9 mouse cellular contexts compared by ENCODE assay signal in genomic region chr9:37407850-37408502, GRCm38 (mm10). TPM values are rescaled to one million over a fixed set of nuclear protein-coding genes. Genes with fewer than 3 reads are reported as not detected.
DNase-seq lines count a peak whose midpoint lies in the region; ATAC-seq and TF ChIP-seq lines count a peak whose summit lies in the region.
"Had no signal": no experiment of that assay in that cellular context is flagged by ENCODE, and none has a peak within 500 bp of the region (broad histone marks: within the 10 kb centered on the region; RNA-seq: fewer than 3 reads in every experiment).

No protein-coding gene starts in this region.

- H3K9ac ChIP-seq in midbrain, postnatal 0 days (replicated peaks; ENCODE audit: low read length, poor library complexity, severe bottlenecking), result no peak overlapping the region
- H3K9ac ChIP-seq: liver, embryonic 15.5 days had no signal

- no peaks in the 10 kb centered on the region for H3K36me3 ChIP-seq in midbrain, postnatal 0 days (ENCODE audit: insufficient read depth, low read length)
- H3K36me3 ChIP-seq: liver, embryonic 15.5 days had no signal

- H3K27ac ChIP-seq in layer of hippocampus, adult 2 months, result no peak overlapping the region
- no peak overlapping the region for H3K27ac ChIP-seq in midbrain, postnatal 0 days (ENCODE audit: low read depth, low read length)
- H3K27ac ChIP-seq: liver, embryonic 15.5 days had no signal

- H3K4me2 ChIP-seq in midbrain, postnatal 0 days (ENCODE audit: low read depth, low read length, poor library complexity, severe bottlenecking), result peak overlapping the region; percentile 39
- H3K4me2 ChIP-seq: liver, embryonic 15.5 days had no signal

- ATAC-seq in midbrain, postnatal 0 days (ENCODE audit: low FRiP score), result peak; percentile 47; the same call in 1 of the 2 replicates

- no peaks in the 10 kb centered on the region for H3K9me3 ChIP-seq in midbrain, postnatal 0 days (ENCODE audit: low read length)
- H3K9me3 ChIP-seq: liver, embryonic 15.5 days had no signal

- H3K27me3 ChIP-seq in midbrain, postnatal 0 days (ENCODE audit: insufficient read depth, low read length), result no peaks in the 10 kb centered on the region

- WGBS in midbrain, postnatal 0 days, result 10% methylated on average over 19 of the region's 19 CpGs

- intact Hi-C loops in heart, postnatal 10 days (cut with DNase I), result loop anchor here (5.0 kb wide), 1 partner anchor 139 kb away; no protein-coding TSS in a partner anchor

- peak; percentile 67 for TF ChIP-seq CTCF in layer of hippocampus, adult 2 months (conservative IDR thresholded peaks at IDR 0.05)
- TF ChIP-seq CTCF in midbrain, postnatal 0 days (IDR thresholded peaks at IDR 0.05), result peak; percentile 70

- DNase-seq in layer of hippocampus, adult 2 months (ENCODE audit: low spot score in 2 of 2), result no peak
- no peak for DNase-seq in layer of hippocampus, adult 11-12 months (ENCODE audit: low spot score)
- peak; percentile 53 for DNase-seq in embryo, embryonic 10.5 days (ENCODE audit: low spot score)
- DNase-seq in heart, postnatal 10 days, result peak; percentile 58 to 59
- DNase-seq in midbrain, postnatal 0 days (ENCODE audit: low spot score), result peak; percentile 56
- DNase-seq in left cerebral cortex, adult 18-20 months (ENCODE audit: low spot score in 2 of 2), result no peak
- no peak for DNase-seq in cerebellum, adult 11-12 months
- DNase-seq in gastrocnemius, postnatal 4 days (ENCODE audit: low spot score in 2 of 2), result no peak

- H3K4me3 ChIP-seq in layer of hippocampus, adult 2 months, result peak overlapping the region; percentile 1; the same call in 1 of the 2 replicates
- no peak overlapping the region for H3K4me3 ChIP-seq in midbrain, postnatal 0 days (ENCODE audit: low read depth, low read length)
- H3K4me3 ChIP-seq: liver, embryonic 15.5 days had no signal

- no peaks in the 10 kb centered on the region for H3K4me1 ChIP-seq in midbrain, postnatal 0 days (ENCODE audit: insufficient read depth, low read length)
- H3K4me1 ChIP-seq: liver, embryonic 15.5 days had no signal

RNA-seq across cellular contexts. Expression of gene Robo4, which starts 6.3 kb away (rescaled TPM):
- total RNA-seq in layer of hippocampus, adult 2 months (2021), result 1 to 10 TPM; 4.9 to 5.8 TPM
- 10 to 100 TPM; 40.9 to 50.6 TPM for total RNA-seq in heart, postnatal 10 days (2021)
- 10.1 and 12.6 TPM in 2 replicates for total RNA-seq in midbrain, postnatal 0 days (2014; rRNA removed)
- 3.6 and 4.0 TPM in 2 replicates for polyA plus RNA-seq in midbrain, postnatal 0 days (2015; fragmentation: Nextera tagmentation; extraction: Ambion mirVana)
- 1 to 10 TPM; 4.9 to 7.2 TPM for total RNA-seq in left cerebral cortex, adult 18-20 months (2021)
- 10 to 100 TPM; 23.6 to 27.2 TPM for total RNA-seq in gastrocnemius, postnatal 4 days (2021)

RNA-seq across cellular contexts. Expression of gene Robo3, which starts 25.1 kb away (rescaled TPM):
- total RNA-seq in layer of hippocampus, adult 2 months (2021), result 10 to 100 TPM; 14.8 to 19.0 TPM
- not detected for total RNA-seq in heart, postnatal 10 days (2021)
- 2.8 and 2.9 TPM in 2 replicates for total RNA-seq in midbrain, postnatal 0 days (2014; rRNA removed)
- polyA plus RNA-seq in midbrain, postnatal 0 days (2015; fragmentation: Nextera tagmentation; extraction: Ambion mirVana), result 0.88 and 1.0 TPM in 2 replicates
- 10 to 100 TPM; 12.7 to 21.8 TPM for total RNA-seq in left cerebral cortex, adult 18-20 months (2021)
- total RNA-seq in gastrocnemius, postnatal 4 days (2021), result not detected

RNA-seq across cellular contexts. Expression of gene Hepacam, which starts 40.8 kb away (rescaled TPM):
- 10 to 100 TPM; 65.9 to 68.1 TPM for total RNA-seq in layer of hippocampus, adult 2 months (2021)
- total RNA-seq in heart, postnatal 10 days (2021), result under 1 TPM in 1 of 2 experiments, not detected in 1; 0.24 TPM
- total RNA-seq in midbrain, postnatal 0 days (2014; rRNA removed), result 35.7 and 37.1 TPM in 2 replicates
- 49.9 and 58.1 TPM in 2 replicates for polyA plus RNA-seq in midbrain, postnatal 0 days (2015; fragmentation: Nextera tagmentation; extraction: Ambion mirVana)
- 10 to 100 TPM; 45.4 to 47.9 TPM for total RNA-seq in left cerebral cortex, adult 18-20 months (2021)
- under 1 TPM; 0.41 to 0.59 TPM for total RNA-seq in gastrocnemius, postnatal 4 days (2021)
- polyA plus RNA-seq: liver, embryonic 15.5 days had no signal

RNA-seq across cellular contexts. Expression of gene Ccdc15, which starts 59.7 kb away (rescaled TPM):
- 1 to 10 TPM; 1.6 to 3.1 TPM for total RNA-seq in layer of hippocampus, adult 2 months (2021)
- total RNA-seq in heart, postnatal 10 days (2021), result 1 to 10 TPM; 2.3 to 2.9 TPM
- 5.0 and 5.4 TPM in 2 replicates for total RNA-seq in midbrain, postnatal 0 days (2014; rRNA removed)
- polyA plus RNA-seq in midbrain, postnatal 0 days (2015; fragmentation: Nextera tagmentation; extraction: Ambion mirVana), result 6.8 and 8.6 TPM in 2 replicates
- total RNA-seq in left cerebral cortex, adult 18-20 months (2021), result 1 to 10 TPM; 2.0 to 2.2 TPM
- total RNA-seq in gastrocnemius, postnatal 4 days (2021), result 1 to 10 TPM; 3.7 to 4.2 TPM

Comparison
In these comparisons a context has a peak if more than half of its experiments do, and no peak if none do; other contexts are left out.
1. DNase-seq: peak in embryo, embryonic 10.5 days (single experiment), heart, postnatal 10 days (2 of 2) and midbrain, postnatal 0 days (single experiment); none in layer of hippocampus, adult 2 months (0 of 2), layer of hippocampus, adult 11-12 months (single experiment), left cerebral cortex, adult 18-20 months (0 of 2), cerebellum, adult 11-12 months (single experiment) and gastrocnemius, postnatal 4 days (0 of 2).
2. RNA of gene Hepacam, which starts 40.8 kb away (total RNA-seq): 65.9 to 68.1 TPM in layer of hippocampus, adult 2 months, 45.4 to 47.9 TPM in left cerebral cortex, adult 18-20 months and 35.7 to 37.1 TPM in midbrain, postnatal 0 days; 0.41 to 0.59 TPM in gastrocnemius, postnatal 4 days and 0.24 TPM in heart, postnatal 10 days; every median in the first group is over 10 times any median in the second.